Mouse (Mus musculus): ENCODE measurements at regions not wholly inside any gene's neighbourhood (a gene's known extent, or its start where the extent isn't known, plus 50 kb on each side); places are given as distances from the start of the nearest gene placed in this dataset.

- Histone ChIP-seq H3K9ac (ENCODE audit: low read depth, low read length) (no peak overlapping the region), H3K4me3 (ENCODE audit: low read depth, low read length) (no peak overlapping the region)
- no peak for ATAC-seq (replicated peaks; ENCODE audit: low FRiP score)
These were observed 75.1 kb upstream of the Serp2 start for GRCm38 (mm10) chr14:76631740-76632139.

GRCm38 (mm10) chr14:76631181-76631580 lies 74.5 kb upstream of the Serp2 start:
- Histone ChIP-seq H3K36me3 (ENCODE audit: control insufficient read depth, insufficient read depth, low read length) (no peaks in the 10 kb centered on the region), H3K27ac (ENCODE audit: low read depth, low read length) (no peak overlapping the region), H3K4me3 (ENCODE audit: low read depth, low read length) (no peak overlapping the region), H3K4me2 (no peak overlapping the region), H3K4me1 (replicated peaks; ENCODE audit: control insufficient read depth, insufficient read depth, low read length) (no peaks in the 10 kb centered on the region), H3K9ac (ENCODE audit: low read depth, low read length) (no peak overlapping the region), H3K9me3 (ENCODE audit: control insufficient read depth, low read length) (no peaks in the 10 kb centered on the region), H3K27me3 (replicated peaks; ENCODE audit: control insufficient read depth, insufficient read depth, low read length) (no peaks in the 10 kb centered on the region)
- 82% methylated on average over 4 of the region's 4 CpGs for WGBS
- no peak for DNase-seq (ENCODE audit: low spot score)
- no peak for ATAC-seq (replicated peaks; ENCODE audit: low FRiP score)

More at GRCm38 (mm10) chr14:76631740-76632139, 75.1 kb upstream of the Serp2 start:
- H3K36me3 ChIP-seq (ENCODE audit: control insufficient read depth, insufficient read depth, low read length): no peaks in the 10 kb centered on the region
- 82% methylated on average over 6 of the region's 6 CpGs for WGBS
- H3K4me2 ChIP-seq: no peak overlapping the region
- no peaks in the 10 kb centered on the region for H3K27me3 ChIP-seq (replicated peaks; ENCODE audit: control insufficient read depth, insufficient read depth, low read length)
- no peak overlapping the region for H3K27ac ChIP-seq (ENCODE audit: low read depth, low read length)
- DNase-seq (ENCODE audit: low spot score): no peak
- no peaks in the 10 kb centered on the region for H3K4me1 ChIP-seq (replicated peaks; ENCODE audit: control insufficient read depth, insufficient read depth, low read length)
- no peaks in the 10 kb centered on the region for H3K9me3 ChIP-seq (ENCODE audit: control insufficient read depth, low read length)

- Histone ChIP-seq H3K4me1 (replicated peaks; ENCODE audit: control insufficient read depth, insufficient read depth, low read length) (peaks cover 10% of the 10 kb centered on the region), H3K9ac (ENCODE audit: low read depth, low read length) (no peak overlapping the region), H3K27ac (ENCODE audit: low read depth, low read length) (no peak overlapping the region), H3K4me3 (ENCODE audit: low read depth, low read length) (no peak overlapping the region), H3K36me3 (ENCODE audit: control insufficient read depth, insufficient read depth, low read length) (no peaks in the 10 kb centered on the region), H3K27me3 (replicated peaks; ENCODE audit: control insufficient read depth, insufficient read depth, low read length) (no peaks in the 10 kb centered on the region), H3K9me3 (ENCODE audit: control insufficient read depth, low read length) (no peaks in the 10 kb centered on the region), H3K4me2 (no peak overlapping the region)
- DNase-seq (ENCODE audit: low spot score) (no peak), ATAC-seq (replicated peaks; ENCODE audit: low FRiP score) (no peak)
- 76% methylated on average over 11 of the region's 11 CpGs for WGBS
These were observed 73.3 kb upstream of the Serp2 start for GRCm38 (mm10) chr14:76629913-76630478.

- H3K36me3 ChIP-seq (ENCODE audit: control insufficient read depth, insufficient read depth, low read length): no peaks in the 10 kb centered on the region
- no peak for ATAC-seq (replicated peaks; ENCODE audit: low FRiP score)
- H3K27me3 ChIP-seq (replicated peaks; ENCODE audit: control insufficient read depth, insufficient read depth, low read length): no peaks in the 10 kb centered on the region
- peaks cover 24% of the 10 kb centered on the region for H3K4me1 ChIP-seq (replicated peaks; ENCODE audit: control insufficient read depth, insufficient read depth, low read length)
- 73% methylated on average over 10 of the region's 10 CpGs for WGBS
- no peak overlapping the region for H3K4me2 ChIP-seq
- no peak for DNase-seq (ENCODE audit: low spot score)
- no peak overlapping the region for H3K27ac ChIP-seq (ENCODE audit: low read depth, low read length)
- H3K9me3 ChIP-seq (ENCODE audit: control insufficient read depth, low read length): no peaks in the 10 kb centered on the region
- no peak overlapping the region for H3K4me3 ChIP-seq (ENCODE audit: low read depth, low read length)
- no peak overlapping the region for H3K9ac ChIP-seq (ENCODE audit: low read depth, low read length)
These were observed 71.6 kb upstream of the Serp2 start for GRCm38 (mm10) chr14:76628182-76628892.

- ATAC-seq (replicated peaks; ENCODE audit: low FRiP score) (peak; percentile 50), DNase-seq (ENCODE audit: low spot score) (no peak)
- H3K4me2 ChIP-seq: no peak overlapping the region; the same call in 1 of the 2 replicates
- no peak overlapping the region for H3K4me3 ChIP-seq (ENCODE audit: low read depth, low read length)
- H3K9me3 ChIP-seq (ENCODE audit: control insufficient read depth, low read length): no peaks in the 10 kb centered on the region
- peaks cover 41% of the 10 kb centered on the region for H3K4me1 ChIP-seq (replicated peaks; ENCODE audit: control insufficient read depth, insufficient read depth, low read length)
- H3K9ac ChIP-seq (ENCODE audit: low read depth, low read length): no peak overlapping the region
- H3K36me3 ChIP-seq (ENCODE audit: control insufficient read depth, insufficient read depth, low read length): no peaks in the 10 kb centered on the region
- 57% methylated on average over 10 of the region's 10 CpGs for WGBS
- H3K27ac ChIP-seq (ENCODE audit: low read depth, low read length): peak overlapping the region; percentile 22; the same call in 1 of the 2 replicates
- H3K27me3 ChIP-seq (replicated peaks; ENCODE audit: control insufficient read depth, insufficient read depth, low read length): no peaks in the 10 kb centered on the region
These were observed 69.1 kb upstream of the Serp2 start for GRCm38 (mm10) chr14:76625589-76626368.

GRCm38 (mm10) chr14:76624626-76625378 lies 68.1 kb upstream of the Serp2 start:
- H3K4me3 ChIP-seq (ENCODE audit: low read depth, low read length): no peak overlapping the region
- DNase-seq (ENCODE audit: low spot score): no peak
- H3K36me3 ChIP-seq (ENCODE audit: control insufficient read depth, insufficient read depth, low read length): no peaks in the 10 kb centered on the region
- no peaks in the 10 kb centered on the region for H3K9me3 ChIP-seq (ENCODE audit: control insufficient read depth, low read length)
- H3K27ac ChIP-seq (ENCODE audit: low read depth, low read length): peak overlapping the region; percentile 22; the same call in 1 of the 2 replicates
- peaks cover 41% of the 10 kb centered on the region for H3K4me1 ChIP-seq (replicated peaks; ENCODE audit: control insufficient read depth, insufficient read depth, low read length)
- no peaks in the 10 kb centered on the region for H3K27me3 ChIP-seq (replicated peaks; ENCODE audit: control insufficient read depth, insufficient read depth, low read length)
- no peak overlapping the region for H3K4me2 ChIP-seq
- 49% methylated on average over 7 of the region's 7 CpGs for WGBS
- ATAC-seq (replicated peaks; ENCODE audit: low FRiP score): peak; percentile 41; the same call in 1 of the 2 replicates
- no peak overlapping the region for H3K9ac ChIP-seq (ENCODE audit: low read depth, low read length)

GRCm38 (mm10) chr14:76623371-76623988 lies 66.8 kb upstream of the Serp2 start:
- Histone ChIP-seq H3K27ac (ENCODE audit: low read depth, low read length) (no peak overlapping the region; the same call in 1 of the 2 replicates), H3K4me3 (ENCODE audit: low read depth, low read length) (no peak overlapping the region), H3K27me3 (replicated peaks; ENCODE audit: control insufficient read depth, insufficient read depth, low read length) (no peaks in the 10 kb centered on the region), H3K9ac (ENCODE audit: low read depth, low read length) (no peak overlapping the region), H3K9me3 (ENCODE audit: control insufficient read depth, low read length) (no peaks in the 10 kb centered on the region), H3K4me1 (replicated peaks; ENCODE audit: control insufficient read depth, insufficient read depth, low read length) (peaks cover 41% of the 10 kb centered on the region), H3K36me3 (ENCODE audit: control insufficient read depth, insufficient read depth, low read length) (no peaks in the 10 kb centered on the region), H3K4me2 (peak overlapping the region; percentile 18; the same call in 1 of the 2 replicates)
- ATAC-seq (replicated peaks; ENCODE audit: low FRiP score): no peak
- WGBS: 22% methylated on average over 10 of the region's 10 CpGs
- no peak for DNase-seq (ENCODE audit: low spot score)

Data from liver, embryonic 11.5 days (tissue).